Mouse (Mus musculus) kidney, embryonic 16.5 days (tissue): ENCODE data around the gene Syn2. TPM values are rescaled to one million over a fixed set of nuclear protein-coding genes. Genes with fewer than 3 reads are reported as not detected.

Experiments
- ATAC-seq: fragments of 200-750 bp; cut with Nextera tagmentation; 2 replicates; pipeline ENCODE4 v1.8.0; 2017; ENCODE audit warnings: moderate TSS enrichment; ENCODE audit not compliant: low FRiP score, low TSS enrichment
- H3K27ac ChIP-seq: fragments of 300-500 bp; sonication (generic); 2 replicates; pipeline ENCODE4 v1.5.1; 2014; ENCODE audit warnings: low read length
- H3K27me3 ChIP-seq: fragments of 300-500 bp; sonication (generic); 2 replicates; pipeline ENCODE4 v1.6.1; 2014; ENCODE audit warnings: low read length, control low read depth, mixed read lengths; ENCODE audit not compliant: insufficient read depth
- H3K36me3 ChIP-seq: fragments of 300-500 bp; sonication (generic); 2 replicates; pipeline ENCODE4 v1.6.1; 2014; ENCODE audit warnings: low read length, control low read depth, mixed read lengths; ENCODE audit not compliant: insufficient read depth
- H3K4me1 ChIP-seq: fragments of 300-500 bp; sonication (generic); 2 replicates; pipeline ENCODE4 v1.6.1; 2014; ENCODE audit warnings: low read length, control low read depth, mixed read lengths; ENCODE audit not compliant: insufficient read depth
- H3K4me2 ChIP-seq: fragments of 300-500 bp; sonication (generic); replicated peaks from 2 replicates; pipeline ENCODE4 v1.6.1; 2014; ENCODE audit warnings: low read depth, low read length
- H3K4me3 ChIP-seq: fragments of 300-500 bp; sonication (generic); 2 replicates; pipeline ENCODE4 v1.5.1; 2014; ENCODE audit warnings: mild to moderate bottlenecking, low read length
- H3K9ac ChIP-seq: fragments of 300-500 bp; sonication (generic); replicated peaks from 2 replicates; pipeline ENCODE4 v1.6.1; 2014; ENCODE audit warnings: low read length
- H3K9me3 ChIP-seq: fragments of 300-500 bp; sonication (generic); 2 replicates; pipeline ENCODE4 v1.6.1; 2016; ENCODE audit warnings: low read length, control low read depth
- WGBS: fragments of 180-500 bp; shearing (Covaris S2); extraction: QIAGEN DNeasy Blood & Tissue Kit; methylation state at CpG from one replicate; pipeline ENCODE4 v1.1.7; 2014; 5-methylcytosine and 5-hydroxymethylcytosine counted together
- polyA plus RNA-seq: library from polyadenylated mRNA; unstranded; fragments of >200 nt; fragmentation: Nextera tagmentation; extraction: Ambion mirVana; gene quantifications from 2 replicates; pipeline ENCODE4 v1.2.1, GENCODE M21; 2015

The Syn2 gene
- 1.8 TPM in 2 replicates for polyA plus RNA-seq

GRCm38 (mm10) chr6:115134501-115135331 lies at the start of gene Syn2:
TSS of gene Syn2 (plus strand) at chr6:115134902.
- peak; percentile 97 for ATAC-seq
- Histone ChIP-seq H3K4me1 (peaks cover 8% of the 10 kb centered on the region), H3K27me3 (peaks cover 38% of the 10 kb centered on the region), H3K27ac (no peak within 1 kb of the TSS), H3K9ac (peak within 1 kb of the TSS; percentile 61), H3K4me3 (peak within 1 kb of the TSS; percentile 63), H3K9me3 (no peaks in the 10 kb centered on the region), H3K36me3 (no peaks in the 10 kb centered on the region), H3K4me2 (peak within 1 kb of the TSS; percentile 71)
- WGBS = 1% methylated on average over 73 of the region's 75 CpGs

- Histone ChIP-seq H3K27me3 (no peaks in the 10 kb centered on the region), H3K4me2 (no peak overlapping the region), H3K9me3 (no peaks in the 10 kb centered on the region), H3K27ac (no peak overlapping the region), H3K4me3 (no peak overlapping the region), H3K9ac (no peak overlapping the region), H3K4me1 (no peaks in the 10 kb centered on the region), H3K36me3 (no peaks in the 10 kb centered on the region)
- ATAC-seq = 0 out of 2 replicates have a peak, but pooled peaks have one; percentile 39
- 44% methylated on average over 9 of the region's 9 CpGs for WGBS
Measured at GRCm38 (mm10) chr6:115085274-115085841, 49.3 kb upstream of the Syn2 start.

GRCm38 (mm10) chr6:115088314-115089106 lies 46.2 kb upstream of the Syn2 start:
- no peak for ATAC-seq
- no peak overlapping the region for H3K9ac ChIP-seq
- no peaks in the 10 kb centered on the region for H3K4me1 ChIP-seq

GRCm38 (mm10) chr6:115091737-115092136 lies 43.0 kb upstream of the Syn2 start:
- Histone ChIP-seq H3K27ac (no peak overlapping the region), H3K4me2 (no peak overlapping the region), H3K27me3 (no peaks in the 10 kb centered on the region), H3K36me3 (no peaks in the 10 kb centered on the region), H3K4me1 (no peaks in the 10 kb centered on the region), H3K4me3 (no peak overlapping the region), H3K9ac (no peak overlapping the region), H3K9me3 (no peaks in the 10 kb centered on the region)
- WGBS = 55% methylated on average over 1 of the region's 1 CpGs
- ATAC-seq = no peak

More at GRCm38 (mm10) chr6:115088314-115089106, 46.2 kb upstream of the Syn2 start:
- Histone ChIP-seq H3K4me3 (no peak overlapping the region), H3K9me3 (no peaks in the 10 kb centered on the region), H3K4me2 (no peak overlapping the region), H3K27ac (no peak overlapping the region), H3K36me3 (no peaks in the 10 kb centered on the region), H3K27me3 (no peaks in the 10 kb centered on the region)
- 58% methylated on average over 7 of the region's 7 CpGs for WGBS

- Histone ChIP-seq H3K27ac (no peak overlapping the region), H3K4me1 (no peaks in the 10 kb centered on the region), H3K27me3 (no peaks in the 10 kb centered on the region), H3K9me3 (no peaks in the 10 kb centered on the region), H3K36me3 (no peaks in the 10 kb centered on the region), H3K9ac (no peak overlapping the region), H3K4me2 (no peak overlapping the region), H3K4me3 (no peak overlapping the region)
- ATAC-seq = no peak
- WGBS = 70% methylated on average over 4 of the region's 4 CpGs
Measured at GRCm38 (mm10) chr6:115102542-115102941, 32.2 kb upstream of the Syn2 start.

- Histone ChIP-seq H3K4me2 (no peak overlapping the region), H3K27me3 (no peaks in the 10 kb centered on the region), H3K9me3 (no peaks in the 10 kb centered on the region), H3K36me3 (no peaks in the 10 kb centered on the region), H3K4me3 (no peak overlapping the region), H3K27ac (no peak overlapping the region), H3K4me1 (no peaks in the 10 kb centered on the region), H3K9ac (no peak overlapping the region)
- 78% methylated on average over 1 of the region's 1 CpGs for WGBS
- no peak for ATAC-seq
Measured at GRCm38 (mm10) chr6:115111426-115111825, 23.3 kb upstream of the Syn2 start.

GRCm38 (mm10) chr6:115122181-115122580 lies 12.5 kb upstream of the Syn2 start:
- no peak overlapping the region for H3K4me2 ChIP-seq
- H3K27me3 ChIP-seq = no peaks in the 10 kb centered on the region
- no peaks in the 10 kb centered on the region for H3K36me3 ChIP-seq
- no peak for ATAC-seq
- H3K27ac ChIP-seq = no peak overlapping the region
- H3K9ac ChIP-seq = no peak overlapping the region
- no peaks in the 10 kb centered on the region for H3K4me1 ChIP-seq
- no peaks in the 10 kb centered on the region for H3K9me3 ChIP-seq
- H3K4me3 ChIP-seq = no peak overlapping the region
- WGBS = 77% methylated on average over 4 of the region's 4 CpGs

GRCm38 (mm10) chr6:115123262-115124201 lies 11.2 kb upstream of the Syn2 start:
- H3K9ac ChIP-seq = no peak overlapping the region
- H3K4me3 ChIP-seq = no peak overlapping the region
- no peaks in the 10 kb centered on the region for H3K9me3 ChIP-seq
- no peaks in the 10 kb centered on the region for H3K4me1 ChIP-seq
- H3K36me3 ChIP-seq = no peaks in the 10 kb centered on the region
- no peak overlapping the region for H3K4me2 ChIP-seq
- H3K27me3 ChIP-seq = no peaks in the 10 kb centered on the region
- no peak overlapping the region for H3K27ac ChIP-seq
- ATAC-seq = no peak; the same call in 1 of the 2 replicates
- 27% methylated on average over 10 of the region's 10 CpGs for WGBS
